Mouse (Mus musculus): ENCODE measurements at regions not wholly inside any gene's neighbourhood (a gene's known extent, or its start where the extent isn't known, plus 50 kb on each side); places are given as distances from the start of the nearest gene placed in this dataset.

GRCm38 (mm10) chr10:91734691-91735090 is 553.6 kb upstream of the Tmpo start:
- no peak for DNase-seq (ENCODE audit: low spot score in 2 of 2)

DNA sequence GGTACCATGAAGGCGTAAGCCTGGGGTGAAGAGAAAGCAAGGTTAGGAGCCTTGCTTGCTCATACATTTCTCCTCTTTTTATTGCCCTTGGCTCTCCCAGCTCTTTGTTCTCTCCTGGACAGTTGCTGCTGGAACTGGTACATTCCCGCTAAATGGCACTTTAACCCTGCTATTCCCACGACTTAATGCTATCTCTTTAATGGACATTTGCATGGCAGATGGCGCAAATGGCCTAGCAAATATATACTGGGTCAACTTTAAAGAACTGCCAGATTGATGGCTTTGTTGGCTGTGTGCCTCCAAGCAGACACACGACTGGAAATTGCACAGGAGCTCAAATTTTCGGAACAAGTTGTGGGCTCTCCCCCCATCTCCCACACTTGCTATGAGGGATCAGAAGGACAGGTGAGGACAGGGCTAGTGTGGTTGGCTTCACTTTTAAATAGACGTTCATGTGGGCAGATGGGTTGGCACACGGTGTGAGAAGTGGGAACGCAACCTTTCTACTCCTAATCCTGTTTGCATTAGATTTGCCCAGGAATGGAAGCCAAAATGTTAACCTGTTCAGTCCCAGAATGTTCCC is 551.0 kb upstream of the Tmpo start:
- no peak for DNase-seq (ENCODE audit: low spot score in 2 of 2)

DNA sequence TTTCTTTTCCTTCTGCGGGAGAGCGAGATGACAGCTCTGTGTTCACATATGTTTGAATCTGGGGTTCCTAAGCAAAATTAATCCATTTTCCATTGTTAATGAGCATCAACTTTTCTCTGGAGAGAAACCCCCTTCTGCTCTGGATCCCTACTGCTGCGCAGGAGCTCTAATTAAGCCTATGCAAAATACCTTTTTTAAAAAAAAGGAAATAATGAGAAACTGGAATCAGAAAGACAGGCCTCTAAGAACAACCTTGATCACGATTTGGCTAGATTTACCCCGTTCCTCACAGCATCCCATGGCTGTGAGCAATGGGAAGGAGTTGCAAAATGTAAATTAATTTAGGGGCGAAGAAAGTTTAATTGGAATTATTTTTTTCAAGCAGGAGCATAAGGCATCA is 548.9 kb upstream of the Tmpo start:
- DNase-seq (ENCODE audit: low spot score in 2 of 2), result no peak

DNA sequence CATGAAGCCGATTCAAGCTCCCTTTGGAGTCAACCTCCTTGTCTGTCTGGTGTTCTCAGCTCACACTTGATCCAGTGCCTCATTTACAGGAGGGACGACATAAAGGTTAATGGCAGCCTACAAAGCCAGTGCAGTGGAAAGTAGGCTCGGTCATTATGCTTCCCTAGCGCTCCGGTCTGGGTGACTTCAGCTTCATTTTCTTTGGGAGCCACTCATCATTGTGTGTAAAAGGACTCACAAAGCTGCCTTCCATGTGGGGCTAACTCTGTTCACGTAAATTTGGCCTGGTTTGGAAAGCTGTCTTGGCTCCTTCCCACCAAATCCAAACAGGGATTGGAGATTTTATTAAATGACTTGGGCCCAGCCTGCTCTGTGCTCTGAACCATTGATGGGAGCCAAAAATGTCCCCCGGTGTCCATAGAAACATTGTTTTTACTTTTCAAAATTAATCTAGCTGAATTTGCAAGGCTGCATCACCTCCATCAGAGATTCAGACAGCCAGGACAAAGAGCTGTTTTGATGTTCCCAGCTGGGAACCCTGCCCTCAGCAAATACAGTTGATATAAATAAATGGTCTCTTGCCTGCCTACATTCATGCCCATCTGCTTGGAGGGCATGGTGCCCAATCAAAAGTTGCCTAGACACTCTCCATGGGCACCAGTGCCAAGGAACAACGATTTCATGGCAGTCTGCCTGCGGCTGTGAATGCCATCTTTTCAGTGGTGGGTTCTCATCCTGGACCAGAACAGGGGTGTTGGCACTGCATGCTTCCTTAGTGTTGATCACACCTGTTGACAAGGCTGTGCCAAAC is 538.7 kb upstream of the Tmpo start:
- no peak for DNase-seq (ENCODE audit: low spot score in 2 of 2)

- DNase-seq (ENCODE audit: low spot score in 2 of 2), result no peak
Measured at GRCm38 (mm10) chr10:91716604-91717003, 535.5 kb upstream of the Tmpo start.

- no peak for DNase-seq (ENCODE audit: low spot score in 2 of 2)
Measured at GRCm38 (mm10) chr10:91714648-91715047, 533.5 kb upstream of the Tmpo start.

DNA sequence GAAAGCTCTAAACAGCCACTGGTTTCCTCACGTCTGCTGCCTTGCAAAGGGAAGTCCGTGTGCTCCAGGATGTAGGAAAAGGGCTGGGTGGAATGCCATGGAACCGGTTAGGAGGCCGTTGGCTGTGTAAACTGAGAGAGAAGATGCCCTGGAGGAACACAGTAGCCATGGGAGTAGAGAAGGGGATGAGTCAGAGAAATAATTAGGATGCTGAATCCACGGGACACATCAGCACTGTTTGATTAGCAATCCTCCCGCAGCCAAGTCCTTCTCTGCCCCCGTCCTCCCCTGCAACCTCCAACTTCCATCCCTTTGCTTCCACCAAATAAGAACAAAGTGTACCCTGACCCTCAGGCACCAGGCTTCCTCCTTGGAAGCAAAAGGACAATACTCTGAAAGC is 532.4 kb upstream of the Tmpo start:
- DNase-seq (ENCODE audit: low spot score in 2 of 2), result no peak

GRCm38 (mm10) chr10:91706816-91707215 is 525.7 kb upstream of the Tmpo start:
- no peak for DNase-seq (ENCODE audit: low spot score in 2 of 2)

- no peak for DNase-seq (ENCODE audit: low spot score in 2 of 2)
Measured at GRCm38 (mm10) chr10:91704751-91705150, 523.6 kb upstream of the Tmpo start.

GRCm38 (mm10) chr10:91701822-91702221 is 520.7 kb upstream of the Tmpo start:
- DNase-seq (ENCODE audit: low spot score in 2 of 2), result no peak

DNA sequence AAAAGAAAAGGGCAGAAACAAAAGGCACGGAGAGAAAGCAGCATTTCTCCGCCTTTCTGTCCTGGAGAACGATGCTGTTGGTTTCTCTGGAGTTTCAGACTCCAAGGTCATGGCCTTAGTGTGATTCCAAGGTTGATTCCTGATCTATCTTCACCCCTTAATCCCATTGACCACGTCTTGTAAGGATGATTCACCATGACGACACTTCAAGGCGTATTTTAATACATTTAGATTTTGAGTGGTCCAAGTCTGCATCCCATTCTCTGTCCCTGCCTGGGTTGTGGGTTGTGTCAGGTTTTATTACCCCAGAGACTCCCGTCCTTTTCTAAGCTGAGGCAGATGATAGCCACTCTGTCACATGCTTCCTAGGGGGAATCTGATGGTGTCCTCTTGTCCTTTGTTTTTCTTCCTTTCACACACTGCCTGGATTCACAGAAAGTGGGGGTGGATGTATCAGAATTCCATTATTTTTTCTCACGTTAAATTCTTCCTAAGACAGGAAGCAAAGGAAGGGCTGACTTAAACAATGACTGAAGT is 505.0 kb upstream of the Tmpo start:
- no peak for DNase-seq (ENCODE audit: low spot score in 2 of 2)

- DNase-seq (ENCODE audit: low spot score in 2 of 2), result no peak
Measured at GRCm38 (mm10) chr10:91685164-91686027, 504.3 kb upstream of the Tmpo start.

DNA sequence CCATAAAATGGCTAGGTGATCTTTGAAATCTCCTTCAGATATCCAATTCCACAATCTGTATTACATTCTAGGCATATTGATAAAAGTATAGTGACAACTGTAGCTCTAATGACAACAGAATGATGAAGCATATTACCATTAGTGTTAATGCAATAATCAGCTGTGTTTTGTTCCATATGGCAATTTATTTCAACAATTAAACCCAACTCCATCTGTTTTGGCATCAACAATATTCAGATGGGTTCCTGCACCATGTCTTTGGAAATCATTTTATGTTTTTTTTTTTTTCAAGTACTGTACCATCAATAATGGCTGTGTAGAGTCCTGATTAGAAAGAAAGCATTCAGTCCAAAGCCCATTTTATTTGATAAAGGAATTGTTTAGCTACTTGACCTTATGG is 498.5 kb upstream of the Tmpo start:
- no peak for DNase-seq (ENCODE audit: low spot score in 2 of 2)

DNA sequence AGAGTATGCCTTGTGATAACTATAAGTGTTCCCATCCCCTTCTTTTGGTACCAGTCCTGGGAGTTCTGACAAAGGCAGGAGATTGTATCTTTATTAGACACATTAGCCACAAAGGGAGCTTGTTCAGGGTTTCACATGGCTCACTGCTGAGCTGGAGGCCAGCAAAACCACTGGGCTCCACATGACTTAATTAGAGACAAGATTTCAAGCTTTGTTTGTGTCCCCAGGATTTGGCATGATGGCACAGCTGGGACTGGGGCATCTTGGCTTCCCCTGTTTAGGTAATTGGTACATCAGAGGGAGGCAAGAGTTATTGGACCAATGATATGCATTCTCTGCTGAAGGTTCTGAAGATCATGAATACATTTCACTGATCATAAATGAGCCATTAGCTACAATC is 456.8 kb upstream of the Tmpo start:
- no peak for DNase-seq (ENCODE audit: low spot score in 2 of 2)

DNA sequence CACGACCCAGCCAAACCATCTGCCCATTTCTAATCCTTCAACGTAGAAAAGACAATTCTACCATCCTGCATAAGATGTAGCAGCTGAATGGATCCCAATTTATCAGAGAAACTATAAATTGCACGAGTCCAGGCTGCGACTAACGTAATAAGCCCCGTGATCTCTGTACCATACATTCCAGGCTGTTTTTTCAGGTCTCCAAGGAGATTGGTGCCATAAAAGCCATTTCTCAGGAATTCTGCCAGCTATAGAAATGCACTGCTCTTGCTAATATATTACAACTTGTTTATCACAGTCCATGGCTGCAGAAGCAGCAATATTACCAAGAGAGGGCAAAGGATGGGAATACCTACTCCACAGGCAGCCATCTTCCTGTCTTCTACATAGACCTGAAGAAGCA is 447.6 kb upstream of the Tmpo start:
- DNase-seq (ENCODE audit: low spot score in 2 of 2), result no peak

DNA sequence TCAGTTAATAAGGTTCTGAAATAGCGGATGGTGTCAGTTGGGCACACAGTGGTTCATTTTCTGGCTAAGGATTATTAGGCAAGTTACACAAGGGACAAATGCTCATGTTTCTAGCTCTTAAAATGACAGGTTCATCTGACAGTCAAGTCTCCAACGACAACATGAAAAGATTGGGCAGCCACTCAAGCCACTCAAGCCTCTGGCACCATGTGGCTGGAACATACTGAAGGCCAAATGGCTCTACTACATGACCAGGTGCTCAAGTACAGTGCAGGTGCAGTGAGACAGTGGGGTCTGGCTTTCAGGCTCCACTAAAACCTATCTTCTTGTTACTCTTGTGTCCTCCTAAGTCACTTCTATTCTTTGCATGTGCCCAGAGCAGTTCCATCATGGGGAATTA is 441.2 kb upstream of the Tmpo start:
- no peak for DNase-seq (ENCODE audit: low spot score in 2 of 2)

DNA sequence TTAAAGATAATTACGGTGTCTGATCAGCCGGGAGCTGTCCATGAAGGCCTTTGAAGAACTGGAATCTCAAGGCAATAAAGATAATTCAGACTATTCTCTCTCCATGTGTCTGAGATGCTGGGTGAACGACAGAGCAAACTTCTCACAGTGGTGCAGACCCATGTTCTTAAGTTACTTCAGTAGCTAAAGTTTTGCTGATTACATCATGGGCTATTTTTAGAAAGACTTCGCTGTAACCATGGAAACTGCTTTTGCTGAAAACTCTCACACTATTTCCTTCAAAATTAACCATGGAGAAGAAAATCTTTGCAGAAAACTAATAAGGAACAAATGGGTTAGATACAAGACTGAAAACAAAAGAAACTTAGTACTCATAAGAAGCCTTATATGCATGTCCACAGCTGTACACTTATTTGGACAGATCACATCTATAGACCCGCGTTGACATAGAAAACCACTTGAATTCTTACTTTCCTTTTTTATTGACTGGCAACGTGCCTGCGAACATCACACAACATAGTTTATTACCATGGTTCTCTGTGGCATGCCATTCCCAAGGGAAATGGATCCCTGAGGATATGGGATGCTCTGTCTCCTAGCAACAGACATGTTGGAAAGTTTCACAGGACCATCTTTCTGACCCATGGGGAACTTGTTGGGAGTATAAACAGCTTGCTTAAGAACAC is 432.8 kb upstream of the Tmpo start:
- no peak for DNase-seq (ENCODE audit: low spot score in 2 of 2)

DNA sequence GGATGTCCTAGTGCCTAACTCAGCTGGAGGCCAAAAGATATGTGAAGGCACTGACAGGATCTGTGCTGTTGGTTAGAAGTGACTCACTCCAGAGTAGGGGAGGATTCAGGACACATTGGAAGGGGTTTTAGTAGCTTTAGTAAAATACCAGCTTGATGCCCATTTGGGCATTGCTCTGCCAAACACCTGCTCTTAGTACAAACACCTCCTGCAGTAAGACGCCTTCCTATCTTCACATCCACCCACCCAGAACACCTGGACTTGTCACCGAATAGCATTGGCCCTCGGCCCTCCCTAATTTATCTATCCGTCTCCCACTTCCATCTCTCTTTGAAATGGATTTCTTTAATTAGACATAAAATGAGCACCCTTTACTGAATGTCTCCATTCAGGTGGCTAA is 430.9 kb upstream of the Tmpo start:
- no peak for DNase-seq (ENCODE audit: low spot score in 2 of 2)

- DNase-seq (ENCODE audit: low spot score in 2 of 2), result no peak
Measured at GRCm38 (mm10) chr10:91594891-91595290, 413.8 kb upstream of the Tmpo start.

- no peak for DNase-seq (ENCODE audit: low spot score in 2 of 2)
Measured at GRCm38 (mm10) chr10:91593378-91593777, 412.3 kb upstream of the Tmpo start.

- no peak for DNase-seq (ENCODE audit: low spot score in 2 of 2)
Measured at GRCm38 (mm10) chr10:91591845-91592244, 410.7 kb upstream of the Tmpo start.

Measured in adrenal gland, postnatal 4 days (tissue).